Mouse (Mus musculus) frontal cortex, postnatal 36 days (tissue): ENCODE measurements around the gene Nup107.

Experiments used
- DNase-seq, 2 experiments: peaks; one replicate each; pipeline ENCODE4 v3.0.0; 2022; ENCODE audit warnings: low spot score in 2 of 2

Gene Nup107

GRCm38 (mm10) chr10:117778328-117778910 is 14.1 kb downstream of the Nup107 start:
- no peak for DNase-seq

- DNase-seq = no peak
Measured at GRCm38 (mm10) chr10:117777501-117778327, 14.8 kb downstream of the Nup107 start.

- DNase-seq = no peak
Measured at GRCm38 (mm10) chr10:117777103-117777470, 15.4 kb downstream of the Nup107 start.

GRCm38 (mm10) chr10:117776281-117777102 is 16.0 kb downstream of the Nup107 start:
- DNase-seq = no peak

- no peak for DNase-seq
Measured at GRCm38 (mm10) chr10:117775401-117776144, 16.9 kb downstream of the Nup107 start.

- no peak for DNase-seq
Measured at GRCm38 (mm10) chr10:117774817-117775120, 17.7 kb downstream of the Nup107 start.

- no peak for DNase-seq
Measured at GRCm38 (mm10) chr10:117774011-117774816, 18.3 kb downstream of the Nup107 start.

- no peak for DNase-seq
Measured at GRCm38 (mm10) chr10:117773106-117773720, 19.3 kb downstream of the Nup107 start.

- DNase-seq = no peak
Measured at GRCm38 (mm10) chr10:117772364-117773105, 20.0 kb downstream of the Nup107 start.

GRCm38 (mm10) chr10:117771131-117771510 is 21.4 kb downstream of the Nup107 start:
- no peak for DNase-seq

GRCm38 (mm10) chr10:117770286-117771130 is 22.0 kb downstream of the Nup107 start:
- DNase-seq = no peak

- DNase-seq = no peak
Measured at GRCm38 (mm10) chr10:117769541-117770285, 22.8 kb downstream of the Nup107 start.

- no peak for DNase-seq
Measured at GRCm38 (mm10) chr10:117768141-117768440, 24.4 kb downstream of the Nup107 start.

GRCm38 (mm10) chr10:117767286-117768140 is 25.0 kb downstream of the Nup107 start:
- DNase-seq = no peak

GRCm38 (mm10) chr10:117766896-117767160 is 25.7 kb downstream of the Nup107 start:
- no peak for DNase-seq

- no peak for DNase-seq
Measured at GRCm38 (mm10) chr10:117766111-117766895, 26.2 kb downstream of the Nup107 start.
